Mouse (Mus musculus) MEL (cell line): ENCODE measurements at regions not wholly inside any gene's neighbourhood (a gene's known extent, or its start where the extent isn't known, plus 50 kb on each side); places are given as distances from the start of the nearest gene placed in this dataset.

Experiments used
- DNase-seq: peaks from one replicate; pipeline ENCODE4 v3.0.0; 2011; ENCODE audit warnings: low read depth, low spot score
- H3K27ac ChIP-seq: 2 replicates; pipeline ENCODE4 v1.5.1; 2012; ENCODE audit warnings: low read depth, mild to moderate bottlenecking, control low read depth, low read length, moderate library complexity; ENCODE audit not compliant: control insufficient read depth
- H3K27me3 ChIP-seq, 2 experiments: fragments of 150-350 bp in 1 of 2; sonication (generic) in 1 of 2; 2 replicates each; pipeline ENCODE4 v1.6.1; 2012; ENCODE audit warnings: low read length in 2 of 2, mild to moderate bottlenecking in 2 of 2, improper control_type of control experiment in 1 of 2, moderate library complexity in 1 of 2; ENCODE audit not compliant: insufficient read depth in 2 of 2, control insufficient read depth in 1 of 2
- H3K36me3 ChIP-seq, 2 experiments: 2 replicates each; pipeline ENCODE4 v1.6.1; 2012 to 2014; ENCODE audit warnings: low read length in 2 of 2, improper control_type of control experiment in 1 of 2, inconsistent platforms in 1 of 2, mild to moderate bottlenecking in 1 of 2; ENCODE audit not compliant: insufficient read depth in 2 of 2, control insufficient read depth in 1 of 2
- H3K4me1 ChIP-seq, 2 experiments: fragments of 150-350 bp in 1 of 2; sonication (generic) in 1 of 2; 2 replicates each; pipeline ENCODE4 v1.6.1; 2012; ENCODE audit warnings: low read length in 2 of 2, improper control_type of control experiment in 1 of 2, mild to moderate bottlenecking in 1 of 2; ENCODE audit not compliant: insufficient read depth in 2 of 2, control insufficient read depth in 1 of 2
- H3K4me3 ChIP-seq, 2 experiments: fragments of 150-350 bp in 1 of 2; sonication (generic) in 1 of 2; 2 replicates each; pipeline ENCODE4 v1.5.1; 2012; ENCODE audit warnings: low read depth in 2 of 2, low read length in 2 of 2, mild to moderate bottlenecking in 2 of 2, moderate library complexity in 2 of 2, control low read depth in 1 of 2, improper control_type of control experiment in 1 of 2; ENCODE audit not compliant: control insufficient read depth in 1 of 2, insufficient read depth in 1 of 2
- H3K79me2 ChIP-seq: 2 replicates; pipeline ENCODE4 v1.6.1; 2012; ENCODE audit warnings: mild to moderate bottlenecking, low read length, moderate library complexity; ENCODE audit not compliant: control insufficient read depth, poor library complexity, insufficient read depth
- H3K9ac ChIP-seq: 2 replicates; pipeline ENCODE4 v1.6.1; 2012; ENCODE audit warnings: low read depth, mild to moderate bottlenecking, control low read depth, low read length, moderate library complexity; ENCODE audit not compliant: control insufficient read depth, poor library complexity, severe bottlenecking
- H3K9me3 ChIP-seq: fragments of 150-350 bp; sonication (generic); replicated peaks from 2 replicates; pipeline ENCODE4 v1.6.1; 2012; ENCODE audit warnings: mild to moderate bottlenecking, low read length, improper control_type of control experiment, moderate library complexity; ENCODE audit not compliant: insufficient read depth
- CHD1 ChIP-seq: IDR thresholded peaks from 2 replicates; pipeline ENCODE4 v1.6.1; 2012; ENCODE audit warnings: low read depth, mild to moderate bottlenecking, inconsistent platforms, low read length, improper control_type of control experiment
- CHD2 ChIP-seq: IDR thresholded peaks from 2 replicates; pipeline ENCODE4 v1.6.1; 2011; ENCODE audit warnings: low read length, improper control_type of control experiment
- E2F4 ChIP-seq: IDR thresholded peaks from 2 replicates; pipeline ENCODE4 v1.6.1; 2011; ENCODE audit warnings: low read depth, low read length, improper control_type of control experiment, borderline replicate concordance
- ELF1 ChIP-seq: IDR thresholded peaks from 2 replicates; pipeline ENCODE4 v1.6.1; 2014; ENCODE audit warnings: low read depth, mild to moderate bottlenecking, inconsistent platforms, low read length, improper control_type of control experiment, moderate library complexity
- GATA1 ChIP-seq: IDR thresholded peaks from 2 replicates; pipeline ENCODE4 v1.6.1; 2011; ENCODE audit warnings: low read depth, low read length, improper control_type of control experiment
- HCFC1 ChIP-seq: IDR thresholded peaks from 2 replicates; pipeline ENCODE4 v1.6.1; 2012; ENCODE audit warnings: low read depth, mild to moderate bottlenecking, inconsistent platforms, low read length, improper control_type of control experiment, moderate library complexity
- MAX ChIP-seq: IDR thresholded peaks from 2 replicates; pipeline ENCODE4 v1.6.1; 2011; ENCODE audit warnings: low read length, improper control_type of control experiment
- MEF2A ChIP-seq: IDR thresholded peaks from 2 replicates; pipeline ENCODE4 v1.6.1; 2014; ENCODE audit warnings: low read depth, mild to moderate bottlenecking, inconsistent platforms, low read length, improper control_type of control experiment; ENCODE audit not compliant: poor library complexity, insufficient replicate concordance, severe bottlenecking; ENCODE audit errors: extremely low read depth
- MXI1 ChIP-seq: IDR thresholded peaks from 2 replicates; pipeline ENCODE4 v1.6.1; 2011; ENCODE audit warnings: mild to moderate bottlenecking, low read depth, low read length, improper control_type of control experiment
- MYB ChIP-seq: IDR thresholded peaks from 2 replicates; pipeline ENCODE4 v1.6.1; 2011; ENCODE audit warnings: mild to moderate bottlenecking, low read depth, low read length, improper control_type of control experiment
- MYC ChIP-seq: IDR thresholded peaks from 2 replicates; pipeline ENCODE4 v1.6.1; 2011; ENCODE audit warnings: low read depth, mild to moderate bottlenecking, low read length, improper control_type of control experiment, moderate library complexity
- NRF1 ChIP-seq: IDR thresholded peaks from 2 replicates; pipeline ENCODE4 v1.6.1; 2014; ENCODE audit warnings: low read depth, mild to moderate bottlenecking, inconsistent platforms, low read length, improper control_type of control experiment, moderate library complexity; ENCODE audit not compliant: poor library complexity, insufficient read depth, severe bottlenecking
- POLR2A ChIP-seq, 2 experiments: IDR thresholded peaks; 2 replicates each; pipeline ENCODE4 v1.6.1; 2011 to 2012; ENCODE audit warnings: low read length in 2 of 2, mild to moderate bottlenecking in 2 of 2, control low read depth in 1 of 2, improper control_type of control experiment in 1 of 2, low read depth in 1 of 2, moderate library complexity in 1 of 2; ENCODE audit not compliant: control insufficient read depth in 1 of 2, insufficient read depth in 1 of 2, poor library complexity in 1 of 2
- POLR2AphosphoS5 ChIP-seq: IDR thresholded peaks from 2 replicates; pipeline ENCODE4 v1.6.1; 2012; ENCODE audit warnings: low read depth, borderline replicate concordance, mild to moderate bottlenecking, inconsistent platforms, low read length, moderate library complexity, mixed read lengths
- SIN3A ChIP-seq: IDR thresholded peaks from 2 replicates; pipeline ENCODE4 v1.6.1; 2012; ENCODE audit warnings: low read length, improper control_type of control experiment, inconsistent platforms
- TBP ChIP-seq: IDR thresholded peaks from 2 replicates; pipeline ENCODE4 v1.8.0; 2011; ENCODE audit warnings: low read depth, low read length, improper control_type of control experiment
- USF1 ChIP-seq: IDR thresholded peaks from 2 replicates; pipeline ENCODE4 v1.6.1; 2014; ENCODE audit warnings: low read depth, mild to moderate bottlenecking, inconsistent platforms, low read length, improper control_type of control experiment, moderate library complexity
- USF2 ChIP-seq, 2 experiments: IDR thresholded peaks; 2 replicates each; pipeline ENCODE4 v1.6.1; 2011 to 2012; ENCODE audit warnings: improper control_type of control experiment in 2 of 2, low read length in 2 of 2, borderline replicate concordance in 1 of 2, inconsistent platforms in 1 of 2, low read depth in 1 of 2, mild to moderate bottlenecking in 1 of 2; ENCODE audit not compliant: insufficient read depth in 1 of 2
- ZMIZ1 ChIP-seq: IDR thresholded peaks from 2 replicates; pipeline ENCODE4 v1.6.1; 2012; ENCODE audit warnings: low read depth, mild to moderate bottlenecking, inconsistent platforms, low read length, improper control_type of control experiment, moderate library complexity

DNA sequence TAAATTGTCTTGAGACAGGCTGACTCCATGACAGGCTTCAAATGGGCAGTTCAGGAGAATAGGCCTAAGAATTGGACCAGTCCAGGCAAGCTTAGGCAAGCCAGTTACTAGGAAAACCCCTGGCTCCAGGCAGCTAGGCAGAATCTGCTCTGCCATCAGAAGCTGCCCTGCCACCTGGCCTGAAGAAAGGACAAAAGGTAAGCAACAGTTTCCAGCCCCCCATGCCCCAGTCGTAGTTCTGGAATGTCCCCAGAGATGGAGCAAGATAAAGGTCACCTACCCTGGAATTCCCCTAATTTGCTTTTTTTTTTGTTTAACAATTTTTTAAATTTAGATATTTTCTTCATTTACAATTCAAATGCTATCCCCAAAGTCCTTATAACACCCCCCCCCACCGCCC is 248.8 kb upstream of the Gm9767 start:
- H3K9me3 ChIP-seq: no peaks in the 10 kb centered on the region
- no peaks in the 10 kb centered on the region for H3K4me1 ChIP-seq
- TF ChIP-seq MAX: no peak
- TF ChIP-seq MYB: no peak
- TF ChIP-seq GATA1: no peak
- TF ChIP-seq E2F4: no peak
- no peak for TF ChIP-seq MXI1
- TF ChIP-seq POLR2A (IDR thresholded peaks at IDR 0.05; ENCODE audit: control insufficient read depth in 1 of 2, insufficient read depth in 1 of 2, low read depth in 1 of 2, low read length in 2 of 2, poor library complexity in 1 of 2): no peak
- no peak for TF ChIP-seq TBP
- no peak for TF ChIP-seq HCFC1
- no peak for TF ChIP-seq USF2 (IDR thresholded peaks at IDR 0.05; ENCODE audit: borderline replicate concordance in 1 of 2, insufficient read depth in 1 of 2, low read depth in 1 of 2, low read length in 2 of 2)
- no peak for TF ChIP-seq USF1
- TF ChIP-seq SIN3A: no peak
- TF ChIP-seq ZMIZ1: no peak
- no peak for TF ChIP-seq ELF1
- H3K27ac ChIP-seq: no peak overlapping the region
- H3K4me3 ChIP-seq: no peak overlapping the region
- DNase-seq: no peak
- H3K27me3 ChIP-seq: no peaks in the 10 kb centered on the region
- no peaks in the 10 kb centered on the region for H3K79me2 ChIP-seq
- no peaks in the 10 kb centered on the region for H3K36me3 ChIP-seq
- no peak overlapping the region for H3K9ac ChIP-seq

GRCm38 (mm10) chr10:25804223-25804622 is 268.2 kb upstream of the Smlr1 start:
- no peaks in the 10 kb centered on the region for H3K36me3 ChIP-seq
- H3K27me3 ChIP-seq: no peaks in the 10 kb centered on the region
- H3K4me3 ChIP-seq: no peak overlapping the region
- no peak for TF ChIP-seq MYC
- no peak for TF ChIP-seq MEF2A
- no peak for TF ChIP-seq NRF1
- no peak for TF ChIP-seq CHD2
- no peak for TF ChIP-seq POLR2AphosphoS5
- TF ChIP-seq CHD1: no peak
- no peaks in the 10 kb centered on the region for H3K79me2 ChIP-seq
- no peak for DNase-seq
- H3K9ac ChIP-seq: no peak overlapping the region
- no peak overlapping the region for H3K27ac ChIP-seq
- H3K9me3 ChIP-seq: no peaks in the 10 kb centered on the region
- H3K4me1 ChIP-seq: no peaks in the 10 kb centered on the region
